Mouse (Mus musculus) CH12.LX (cell line): ENCODE results near the gene Dbi. TPM values are rescaled to one million over a fixed set of nuclear protein-coding genes. Genes with fewer than 3 reads are reported as not detected.

ENCODE experiments used
- DNase-seq: peaks from one replicate; pipeline ENCODE4 v3.0.0-alpha.2; 2013; ENCODE audit errors: extremely low read depth
- H3K27ac ChIP-seq: 2 replicates; pipeline ENCODE4 v1.5.1; 2012; ENCODE audit warnings: low read depth, mild to moderate bottlenecking, control low read depth, moderate library complexity; ENCODE audit not compliant: insufficient read depth
- H3K27me3 ChIP-seq: replicated peaks from 2 replicates; pipeline ENCODE3; 2012; ENCODE audit warnings: inconsistent platforms
- H3K36me3 ChIP-seq, 2 experiments: replicated peaks in 1 of 2; 2 replicates each; pipeline versions ENCODE3 to v1.6.1; 2012; ENCODE audit warnings: inconsistent platforms in 1 of 2, low read length in 1 of 2, mild to moderate bottlenecking in 1 of 2, mixed read lengths in 1 of 2, moderate library complexity in 1 of 2; ENCODE audit not compliant: control insufficient read depth in 1 of 2, insufficient read depth in 1 of 2
- H3K4me1 ChIP-seq, 2 experiments: 2 replicates each; pipeline ENCODE4 v1.6.1; 2012; ENCODE audit warnings: inconsistent platforms in 1 of 2, moderate library complexity in 1 of 2; ENCODE audit not compliant: insufficient read depth in 2 of 2, control insufficient read depth in 1 of 2
- H3K4me2 ChIP-seq: 2 replicates; pipeline ENCODE4 v1.6.1; 2012; ENCODE audit warnings: low read depth, mild to moderate bottlenecking, control low read depth; ENCODE audit not compliant: poor library complexity, insufficient read depth, severe bottlenecking
- H3K4me3 ChIP-seq, 3 experiments: fragments of 150-350 bp in 1 of 3; sonication (generic) in 1 of 3; replicated peaks in 1 of 3; 2 replicates each; pipeline versions ENCODE3 to v1.5.1; 2011 to 2012; ENCODE audit warnings: low read depth in 2 of 3, low read length in 2 of 3, mild to moderate bottlenecking in 2 of 3, moderate library complexity in 2 of 3, control low read depth in 1 of 3, improper control_type of control experiment in 1 of 3, inconsistent platforms in 1 of 3, mixed read lengths in 1 of 3; ENCODE audit not compliant: poor library complexity in 1 of 3
- H3K79me2 ChIP-seq: replicated peaks from 2 replicates; pipeline ENCODE4 v1.6.1; 2012; ENCODE audit warnings: mild to moderate bottlenecking, moderate library complexity; ENCODE audit not compliant: control insufficient read depth, poor library complexity, insufficient read depth, severe bottlenecking; ENCODE audit errors: extremely low read depth
- H3K9ac ChIP-seq: 2 replicates; pipeline ENCODE4 v1.6.1; 2012; ENCODE audit warnings: low read depth, mild to moderate bottlenecking, control low read depth, moderate library complexity; ENCODE audit not compliant: insufficient read depth
- H3K9me3 ChIP-seq: replicated peaks from 2 replicates; pipeline ENCODE3; 2012; ENCODE audit warnings: low read length, inconsistent platforms, mixed read lengths
- CHD1 ChIP-seq: IDR thresholded peaks from 2 replicates; pipeline ENCODE4 v1.6.1; 2012; ENCODE audit warnings: low read depth, low read length, improper control_type of control experiment, inconsistent platforms
- CTCF ChIP-seq, 2 experiments: IDR thresholded peaks in 1 of 2; conservative IDR thresholded peaks in 1 of 2; 2 replicates each; pipeline ENCODE4 v1.5.1; 2011 to 2012; ENCODE audit warnings: low read depth in 2 of 2, low read length in 2 of 2, improper control_type of control experiment in 1 of 2, inconsistent platforms in 1 of 2, mild to moderate bottlenecking in 1 of 2, moderate library complexity in 1 of 2
- EP300 ChIP-seq: IDR thresholded peaks from 2 replicates; pipeline ENCODE4 v1.6.1; 2011; ENCODE audit warnings: low read length, improper control_type of control experiment
- ETS1 ChIP-seq: conservative IDR thresholded peaks from 2 replicates; pipeline ENCODE4 v1.6.1; 2012; ENCODE audit warnings: low read depth, mild to moderate bottlenecking, inconsistent platforms, low read length, improper control_type of control experiment, moderate library complexity
- MAFK ChIP-seq: IDR thresholded peaks from 2 replicates; pipeline ENCODE4 v1.6.1; 2011; ENCODE audit warnings: low read length, improper control_type of control experiment; ENCODE audit not compliant: insufficient replicate concordance
- MAZ ChIP-seq: IDR thresholded peaks from 2 replicates; pipeline ENCODE4 v1.6.1; 2012; ENCODE audit warnings: low read depth, mild to moderate bottlenecking, inconsistent platforms, low read length, improper control_type of control experiment, moderate library complexity
- MEF2A ChIP-seq: IDR thresholded peaks from 2 replicates; pipeline ENCODE4 v1.6.1; 2014; ENCODE audit warnings: low read depth, mild to moderate bottlenecking, inconsistent platforms, low read length, improper control_type of control experiment, borderline replicate concordance
- PAX5 ChIP-seq: IDR thresholded peaks from 2 replicates; pipeline ENCODE4 v1.6.1; 2012; ENCODE audit warnings: low read length, inconsistent platforms, mixed read lengths
- POLR2A ChIP-seq: IDR thresholded peaks from 2 replicates; pipeline ENCODE4 v1.6.1; 2011; ENCODE audit warnings: low read depth, mild to moderate bottlenecking, improper control_type of control experiment, low read length
- RAD21 ChIP-seq: IDR thresholded peaks from 2 replicates; pipeline ENCODE4 v1.6.1; 2011; ENCODE audit warnings: low read depth, mild to moderate bottlenecking, low read length, improper control_type of control experiment, moderate library complexity
- SIN3A ChIP-seq: IDR thresholded peaks from 2 replicates; pipeline ENCODE4 v1.6.1; 2012; ENCODE audit warnings: low read length, improper control_type of control experiment, inconsistent platforms
- SMC3 ChIP-seq: IDR thresholded peaks from 2 replicates; pipeline ENCODE4 v1.6.1; 2011; ENCODE audit warnings: low read depth, low read length, improper control_type of control experiment
- TCF12 ChIP-seq: IDR thresholded peaks from 2 replicates; pipeline ENCODE4 v1.6.1; 2014; ENCODE audit warnings: low read depth, mild to moderate bottlenecking, inconsistent platforms, low read length, improper control_type of control experiment
- USF1 ChIP-seq: IDR thresholded peaks from 2 replicates; pipeline ENCODE4 v1.6.1; 2014; ENCODE audit warnings: low read depth, mild to moderate bottlenecking, inconsistent platforms, low read length, improper control_type of control experiment
- USF2 ChIP-seq: conservative IDR thresholded peaks from 2 replicates; pipeline ENCODE4 v1.6.1; 2011; ENCODE audit warnings: low read depth, low read length, improper control_type of control experiment
- ZC3H11A ChIP-seq: IDR thresholded peaks from 2 replicates; pipeline ENCODE4 v1.6.1; 2012; ENCODE audit warnings: low read depth, mild to moderate bottlenecking, inconsistent platforms, low read length, improper control_type of control experiment
- ZMIZ1 ChIP-seq: IDR thresholded peaks from 2 replicates; pipeline ENCODE4 v1.6.1; 2012; ENCODE audit warnings: low read depth, mild to moderate bottlenecking, inconsistent platforms, low read length, improper control_type of control experiment
- dilution Hi-C: fragments of 300-500 bp; cut with MboI; formaldehyde crosslinking; loops from 2 replicates; pipeline ENCODE4 v1.14.3; 2020; ENCODE audit warnings: low sequenced_read_pairs; ENCODE audit not compliant: extremely low pct_unique_long_range_greater_than_20kb, extremely low pct_ligation_motif_present
- in situ Hi-C: fragments of 300-500 bp; cut with MboI; formaldehyde crosslinking; loops from 3 replicates; pipeline ENCODE4 v1.14.3; 2019; ENCODE audit warnings: low sequenced_read_pairs, low pct_ligation_motif_present, low pct_unique_long_range_greater_than_20kb, mixed read lengths
- polyA plus RNA-seq: library from polyadenylated mRNA; unstranded; fragments of >175 nt; gene quantifications from 2 replicates; pipeline ENCODE4 v1.2.1, GENCODE M21; 2012; ENCODE audit warnings: low read depth; ENCODE audit not compliant: insufficient read length
- total RNA-seq, 2 experiments: library from RNA; depleted of rRNA; stranded (reverse); fragments of 300-350 nt in 1 of 2; fragments of >200 nt in 1 of 2; gene quantifications; 2 replicates each; pipeline ENCODE4 v1.2.3; 2012 to 2014

The Dbi gene
- total and polyA plus RNA-seq, 3 experiments, result 346 to 499 (median 357) TPM

- H3K9me3 ChIP-seq, result no peaks in the 10 kb centered on the region
- H3K79me2 ChIP-seq, result no peaks in the 10 kb centered on the region
- in situ Hi-C loops (no loop called here), dilution Hi-C loops (no loop called here)
- H3K27ac ChIP-seq, result no peak within 1 kb of the TSS
- H3K27me3 ChIP-seq, result no peaks in the 10 kb centered on the region
- no peak within 1 kb of the TSS for H3K4me2 ChIP-seq
- no peaks in the 10 kb centered on the region for H3K36me3 ChIP-seq
- no peak within 1 kb of the TSS for H3K4me3 ChIP-seq
- peaks cover 0 to 8% of the 10 kb centered on the region in 2 experiments; a peak in 2 of 4 replicates for H3K4me1 ChIP-seq
- H3K9ac ChIP-seq, result no peak within 1 kb of the TSS
- peak; percentile 60; the same call in 1 of the 2 replicates for TF ChIP-seq MAFK
- no peak for TF ChIP-seq USF1
- DNase-seq, result no peak
These were observed 47.2 kb downstream of the Dbi start, which contains the start of gene Tmem37 for GRCm38 (mm10) chr1:120073519-120074306. TSS of gene Tmem37 (minus strand) at chr1:120074074.

- Histone ChIP-seq H3K4me3 (no peak overlapping the region), H3K36me3 (no peaks in the 10 kb centered on the region), H3K9me3 (no peaks in the 10 kb centered on the region), H3K27me3 (no peaks in the 10 kb centered on the region), H3K4me1 (peaks cover 0 to 8% of the 10 kb centered on the region in 2 experiments; a peak in 2 of 4 replicates), H3K79me2 (no peaks in the 10 kb centered on the region), H3K9ac (no peak overlapping the region), H3K27ac (no peak overlapping the region), H3K4me2 (no peak overlapping the region)
- in situ Hi-C loops, result no loop called here
- dilution Hi-C loops, result no loop called here
- DNase-seq, result no peak
- TF ChIP-seq USF1 (no peak), CHD1 (no peak), EP300 (no peak), RAD21 (no peak), CTCF (conservative IDR thresholded peaks at IDR 0.05 in 1 of 2, IDR thresholded peaks at IDR 0.05 in 1 of 2; ENCODE audit: low read depth in 2 of 2, low read length in 2 of 2) (no peak), SMC3 (no peak), MAZ (no peak), ZMIZ1 (no peak), PAX5 (no peak), USF2 (no peak), ZC3H11A (no peak), SIN3A (no peak), POLR2A (no peak), TCF12 (no peak), MEF2A (no peak), ETS1 (no peak)
- TF ChIP-seq, all 38 proteins: peak for 0
These were observed 48.0 kb downstream of the Dbi start for GRCm38 (mm10) chr1:120072900-120073299.
